Mouse (Mus musculus) CH12.LX (cell line): Measurements from ENCODE around the gene Plekhb1. TPM values are rescaled to one million over a fixed set of nuclear protein-coding genes. Genes with fewer than 3 reads are reported as not detected.
A peak's percentile ranks its signal among the peaks of the same experiment; 100 is the strongest.

Experiments
- DNase-seq: peaks from one replicate; pipeline ENCODE4 v3.0.0-alpha.2; 2013; ENCODE audit errors: extremely low read depth
- H3K27ac ChIP-seq: 2 replicates; pipeline ENCODE4 v1.5.1; 2012; ENCODE audit warnings: low read depth, mild to moderate bottlenecking, control low read depth, moderate library complexity; ENCODE audit not compliant: insufficient read depth
- H3K27me3 ChIP-seq: replicated peaks from 2 replicates; pipeline ENCODE3; 2012; ENCODE audit warnings: inconsistent platforms
- H3K36me3 ChIP-seq, 2 experiments: replicated peaks in 1 of 2; 2 replicates each; pipeline versions ENCODE3 to v1.6.1; 2012; ENCODE audit warnings: inconsistent platforms in 1 of 2, low read length in 1 of 2, mild to moderate bottlenecking in 1 of 2, mixed read lengths in 1 of 2, moderate library complexity in 1 of 2; ENCODE audit not compliant: control insufficient read depth in 1 of 2, insufficient read depth in 1 of 2
- H3K4me1 ChIP-seq, 2 experiments: 2 replicates each; pipeline ENCODE4 v1.6.1; 2012; ENCODE audit warnings: inconsistent platforms in 1 of 2, moderate library complexity in 1 of 2; ENCODE audit not compliant: insufficient read depth in 2 of 2, control insufficient read depth in 1 of 2
- H3K4me2 ChIP-seq: 2 replicates; pipeline ENCODE4 v1.6.1; 2012; ENCODE audit warnings: low read depth, mild to moderate bottlenecking, control low read depth; ENCODE audit not compliant: poor library complexity, insufficient read depth, severe bottlenecking
- H3K4me3 ChIP-seq, 3 experiments: fragments of 150-350 bp in 1 of 3; sonication (generic) in 1 of 3; replicated peaks in 1 of 3; 2 replicates each; pipeline versions ENCODE3 to v1.5.1; 2011 to 2012; ENCODE audit warnings: low read depth in 2 of 3, low read length in 2 of 3, mild to moderate bottlenecking in 2 of 3, moderate library complexity in 2 of 3, control low read depth in 1 of 3, improper control_type of control experiment in 1 of 3, inconsistent platforms in 1 of 3, mixed read lengths in 1 of 3; ENCODE audit not compliant: poor library complexity in 1 of 3
- H3K79me2 ChIP-seq: replicated peaks from 2 replicates; pipeline ENCODE4 v1.6.1; 2012; ENCODE audit warnings: mild to moderate bottlenecking, moderate library complexity; ENCODE audit not compliant: control insufficient read depth, poor library complexity, insufficient read depth, severe bottlenecking; ENCODE audit errors: extremely low read depth
- H3K9ac ChIP-seq: 2 replicates; pipeline ENCODE4 v1.6.1; 2012; ENCODE audit warnings: low read depth, mild to moderate bottlenecking, control low read depth, moderate library complexity; ENCODE audit not compliant: insufficient read depth
- H3K9me3 ChIP-seq: replicated peaks from 2 replicates; pipeline ENCODE3; 2012; ENCODE audit warnings: low read length, inconsistent platforms, mixed read lengths
- BHLHE40 ChIP-seq: IDR thresholded peaks from 2 replicates; pipeline ENCODE4 v1.6.1; 2011; ENCODE audit warnings: mild to moderate bottlenecking, low read depth, low read length, improper control_type of control experiment
- CHD1 ChIP-seq: IDR thresholded peaks from 2 replicates; pipeline ENCODE4 v1.6.1; 2012; ENCODE audit warnings: low read depth, low read length, improper control_type of control experiment, inconsistent platforms
- CHD2 ChIP-seq: IDR thresholded peaks from 2 replicates; pipeline ENCODE4 v1.6.1; 2011; ENCODE audit warnings: low read length, improper control_type of control experiment
- CTCF ChIP-seq, 2 experiments: IDR thresholded peaks in 1 of 2; conservative IDR thresholded peaks in 1 of 2; 2 replicates each; pipeline ENCODE4 v1.5.1; 2011 to 2012; ENCODE audit warnings: low read depth in 2 of 2, low read length in 2 of 2, improper control_type of control experiment in 1 of 2, inconsistent platforms in 1 of 2, mild to moderate bottlenecking in 1 of 2, moderate library complexity in 1 of 2
- E2F4 ChIP-seq: IDR thresholded peaks from 2 replicates; pipeline ENCODE4 v1.6.1; 2011; ENCODE audit warnings: low read depth, low read length, improper control_type of control experiment; ENCODE audit not compliant: insufficient replicate concordance
- ELF1 ChIP-seq: IDR thresholded peaks from 2 replicates; pipeline ENCODE4 v1.6.1; 2014; ENCODE audit warnings: low read depth, mild to moderate bottlenecking, inconsistent platforms, low read length, improper control_type of control experiment
- EP300 ChIP-seq: IDR thresholded peaks from 2 replicates; pipeline ENCODE4 v1.6.1; 2011; ENCODE audit warnings: low read length, improper control_type of control experiment
- ETS1 ChIP-seq: conservative IDR thresholded peaks from 2 replicates; pipeline ENCODE4 v1.6.1; 2012; ENCODE audit warnings: low read depth, mild to moderate bottlenecking, inconsistent platforms, low read length, improper control_type of control experiment, moderate library complexity
- GABPA ChIP-seq: IDR thresholded peaks from 2 replicates; pipeline ENCODE4 v1.6.1; 2012; ENCODE audit warnings: low read depth, low read length, improper control_type of control experiment, inconsistent platforms; ENCODE audit not compliant: insufficient replicate concordance
- HCFC1 ChIP-seq: IDR thresholded peaks from 2 replicates; pipeline ENCODE4 v1.6.1; 2012; ENCODE audit warnings: low read depth, mild to moderate bottlenecking, inconsistent platforms, low read length, improper control_type of control experiment
- JUN ChIP-seq: IDR thresholded peaks from 2 replicates; pipeline ENCODE4 v1.6.1; 2011; ENCODE audit warnings: low read depth, mild to moderate bottlenecking, low read length, improper control_type of control experiment, moderate library complexity; ENCODE audit not compliant: insufficient read depth
- JUND ChIP-seq: conservative IDR thresholded peaks from 2 replicates; pipeline ENCODE4 v1.6.1; 2011; ENCODE audit warnings: low read depth, low read length, improper control_type of control experiment
- KAT2A ChIP-seq: IDR thresholded peaks from 2 replicates; pipeline ENCODE4 v1.6.1; 2012; ENCODE audit warnings: low read length, improper control_type of control experiment, inconsistent platforms; ENCODE audit not compliant: insufficient replicate concordance
- MAFK ChIP-seq: IDR thresholded peaks from 2 replicates; pipeline ENCODE4 v1.6.1; 2011; ENCODE audit warnings: low read length, improper control_type of control experiment; ENCODE audit not compliant: insufficient replicate concordance
- MAX ChIP-seq: IDR thresholded peaks from 2 replicates; pipeline ENCODE4 v1.6.1; 2011; ENCODE audit warnings: low read length, improper control_type of control experiment
- MAZ ChIP-seq: IDR thresholded peaks from 2 replicates; pipeline ENCODE4 v1.6.1; 2012; ENCODE audit warnings: low read depth, mild to moderate bottlenecking, inconsistent platforms, low read length, improper control_type of control experiment, moderate library complexity
- MEF2A ChIP-seq: IDR thresholded peaks from 2 replicates; pipeline ENCODE4 v1.6.1; 2014; ENCODE audit warnings: low read depth, mild to moderate bottlenecking, inconsistent platforms, low read length, improper control_type of control experiment, borderline replicate concordance
- MXI1 ChIP-seq: IDR thresholded peaks from 2 replicates; pipeline ENCODE4 v1.6.1; 2011; ENCODE audit warnings: mild to moderate bottlenecking, low read depth, low read length, improper control_type of control experiment
- MYC ChIP-seq: IDR thresholded peaks from 2 replicates; pipeline ENCODE4 v1.6.1; 2011; ENCODE audit warnings: low read depth, mild to moderate bottlenecking, improper control_type of control experiment, low read length
- NELFE ChIP-seq: IDR thresholded peaks from 2 replicates; pipeline ENCODE4 v1.6.1; 2011; ENCODE audit warnings: low read depth, low read length, improper control_type of control experiment
- NRF1 ChIP-seq: IDR thresholded peaks from 2 replicates; pipeline ENCODE4 v1.6.1; 2014; ENCODE audit warnings: low read depth, mild to moderate bottlenecking, inconsistent platforms, low read length, improper control_type of control experiment, moderate library complexity
- PAX5 ChIP-seq: IDR thresholded peaks from 2 replicates; pipeline ENCODE4 v1.6.1; 2012; ENCODE audit warnings: low read length, inconsistent platforms, mixed read lengths
- POLR2A ChIP-seq: IDR thresholded peaks from 2 replicates; pipeline ENCODE4 v1.6.1; 2011; ENCODE audit warnings: low read depth, mild to moderate bottlenecking, improper control_type of control experiment, low read length
- POLR2AphosphoS2 ChIP-seq: IDR thresholded peaks from 2 replicates; pipeline ENCODE4 v1.6.1; 2011; ENCODE audit warnings: low read depth, low read length, improper control_type of control experiment
- RAD21 ChIP-seq: IDR thresholded peaks from 2 replicates; pipeline ENCODE4 v1.6.1; 2011; ENCODE audit warnings: low read depth, mild to moderate bottlenecking, low read length, improper control_type of control experiment, moderate library complexity
- RCOR1 ChIP-seq: conservative IDR thresholded peaks from 2 replicates; pipeline ENCODE4 v1.6.1; 2012; ENCODE audit warnings: low read depth, mild to moderate bottlenecking, inconsistent platforms, low read length, improper control_type of control experiment
- SIN3A ChIP-seq: IDR thresholded peaks from 2 replicates; pipeline ENCODE4 v1.6.1; 2012; ENCODE audit warnings: low read length, improper control_type of control experiment, inconsistent platforms
- SMC3 ChIP-seq: IDR thresholded peaks from 2 replicates; pipeline ENCODE4 v1.6.1; 2011; ENCODE audit warnings: low read depth, low read length, improper control_type of control experiment
- TBP ChIP-seq: conservative IDR thresholded peaks from 2 replicates; pipeline ENCODE4 v1.6.1; 2011; ENCODE audit warnings: low read depth, low read length, improper control_type of control experiment
- TCF12 ChIP-seq: IDR thresholded peaks from 2 replicates; pipeline ENCODE4 v1.6.1; 2014; ENCODE audit warnings: low read depth, mild to moderate bottlenecking, inconsistent platforms, low read length, improper control_type of control experiment
- UBTF ChIP-seq: IDR thresholded peaks from 2 replicates; pipeline ENCODE4 v1.6.1; 2012; ENCODE audit warnings: low read depth, mild to moderate bottlenecking, inconsistent platforms, low read length, improper control_type of control experiment, moderate library complexity
- USF1 ChIP-seq: IDR thresholded peaks from 2 replicates; pipeline ENCODE4 v1.6.1; 2014; ENCODE audit warnings: low read depth, mild to moderate bottlenecking, inconsistent platforms, low read length, improper control_type of control experiment
- USF2 ChIP-seq: conservative IDR thresholded peaks from 2 replicates; pipeline ENCODE4 v1.6.1; 2011; ENCODE audit warnings: low read depth, low read length, improper control_type of control experiment
- ZC3H11A ChIP-seq: IDR thresholded peaks from 2 replicates; pipeline ENCODE4 v1.6.1; 2012; ENCODE audit warnings: low read depth, mild to moderate bottlenecking, inconsistent platforms, low read length, improper control_type of control experiment
- ZKSCAN1 ChIP-seq: IDR thresholded peaks from 2 replicates; pipeline ENCODE4 v1.6.1; 2012; ENCODE audit warnings: low read depth, inconsistent platforms, low read length, improper control_type of control experiment, borderline replicate concordance
- ZMIZ1 ChIP-seq: IDR thresholded peaks from 2 replicates; pipeline ENCODE4 v1.6.1; 2012; ENCODE audit warnings: low read depth, mild to moderate bottlenecking, inconsistent platforms, low read length, improper control_type of control experiment
- ZNF384 ChIP-seq: IDR thresholded peaks from 2 replicates; pipeline ENCODE4 v1.6.1; 2012; ENCODE audit warnings: low read depth, low read length, improper control_type of control experiment, inconsistent platforms
- dilution Hi-C: fragments of 300-500 bp; cut with MboI; formaldehyde crosslinking; loops from 2 replicates; pipeline ENCODE4 v1.14.3; 2020; ENCODE audit warnings: low sequenced_read_pairs; ENCODE audit not compliant: extremely low pct_unique_long_range_greater_than_20kb, extremely low pct_ligation_motif_present
- in situ Hi-C: fragments of 300-500 bp; cut with MboI; formaldehyde crosslinking; loops from 3 replicates; pipeline ENCODE4 v1.14.3; 2019; ENCODE audit warnings: low sequenced_read_pairs, low pct_ligation_motif_present, low pct_unique_long_range_greater_than_20kb, mixed read lengths
- polyA plus RNA-seq: library from polyadenylated mRNA; unstranded; fragments of >175 nt; gene quantifications from 2 replicates; pipeline ENCODE4 v1.2.1, GENCODE M21; 2012; ENCODE audit warnings: low read depth; ENCODE audit not compliant: insufficient read length
- total RNA-seq, 2 experiments: library from RNA; depleted of rRNA; stranded (reverse); fragments of 300-350 nt in 1 of 2; fragments of >200 nt in 1 of 2; gene quantifications; 2 replicates each; pipeline ENCODE4 v1.2.3; 2012 to 2014

The Plekhb1 gene
- total and polyA plus RNA-seq, 3 experiments: 0.04 TPM; not detected in 2

DNA sequence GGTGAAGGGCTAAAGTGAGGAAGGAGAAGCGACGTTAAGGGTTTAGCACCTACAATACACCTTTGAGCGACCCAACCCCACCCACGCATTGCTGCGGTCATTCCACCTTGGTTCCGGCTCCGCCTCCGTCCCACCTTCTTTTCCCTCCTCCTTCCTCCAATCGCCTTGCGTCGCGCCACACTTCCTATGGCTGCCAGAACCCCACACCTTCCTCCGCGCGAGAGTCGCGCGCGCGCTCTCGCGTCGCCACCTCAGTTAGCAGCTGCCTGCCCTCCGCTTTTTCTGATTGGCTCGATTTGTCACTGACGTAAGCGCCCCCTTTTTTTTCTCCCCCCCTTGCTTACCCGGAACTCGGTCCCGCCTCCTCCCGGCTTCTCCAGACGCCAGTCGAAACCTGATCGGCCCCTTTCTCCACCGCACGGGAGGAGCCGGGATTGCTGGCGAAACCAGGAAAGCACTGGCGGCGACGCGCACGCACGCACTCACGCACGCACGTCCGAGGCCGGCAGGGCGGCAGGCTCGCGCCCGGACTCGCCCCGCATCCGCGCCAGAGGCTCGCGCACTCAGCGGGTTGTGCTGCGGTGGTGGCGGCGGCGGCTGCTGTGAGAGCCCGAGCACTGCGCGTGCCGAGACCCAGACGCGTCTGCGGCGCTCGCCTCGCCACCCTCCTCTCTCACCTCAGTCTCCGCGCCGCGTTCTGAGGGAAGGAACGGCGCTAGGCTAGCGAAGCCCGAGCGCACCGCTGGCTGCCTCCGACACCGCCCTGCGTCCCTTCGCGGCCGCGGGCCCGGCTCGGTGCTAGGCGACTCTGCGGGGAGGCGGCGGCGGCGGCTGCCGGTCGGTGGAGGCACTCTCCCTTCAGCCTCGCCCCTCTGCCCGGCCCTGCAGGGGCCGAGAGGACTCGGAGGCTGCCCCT is 54.7 kb downstream of the Plekhb1 start, which contains the start of gene Rab6a:
Gene Rab6a (plus strand): TSS at position 197 of the 916 bp plus-strand sequence.
- Histone ChIP-seq H3K4me2 (peak within 1 kb of the TSS; percentile 97; the same call in 1 of the 2 replicates), H3K9me3 (no peaks in the 10 kb centered on the region), H3K27me3 (no peaks in the 10 kb centered on the region), H3K79me2 (peaks cover 20% of the 10 kb centered on the region), H3K4me1 (peaks cover 5 to 25% of the 10 kb centered on the region in 2 experiments; a peak in 2 of 4 replicates), H3K27ac (peak within 1 kb of the TSS; percentile 80), H3K9ac (peak within 1 kb of the TSS; percentile 71), H3K36me3 (no peaks in the 10 kb centered on the region), H3K4me3 (peak within 1 kb of the TSS; percentile 70 to 99 (median 93))
- dilution Hi-C loops (no loop called here), in situ Hi-C loops (no loop called here)
- peak; percentile 97 for DNase-seq
- no peak for TF ChIP-seq USF2
- TF ChIP-seq EP300: no peak
- peak; percentile 78 for TF ChIP-seq BHLHE40
- TF ChIP-seq TCF12: peak; percentile 59; the same call in 1 of the 2 replicates
- peak; percentile 93 for TF ChIP-seq ZNF384
- TF ChIP-seq UBTF: no peak; the same call in 1 of the 2 replicates
- TF ChIP-seq GABPA: no peak
- TF ChIP-seq MAFK: no peak
- TF ChIP-seq NELFE: peak; percentile 75
- no peak; a peak in 1 of 4 replicates for TF ChIP-seq CTCF (conservative IDR thresholded peaks at IDR 0.05 in 1 of 2, IDR thresholded peaks at IDR 0.05 in 1 of 2; ENCODE audit: low read depth in 2 of 2, low read length in 2 of 2)
- peak; percentile 71 for TF ChIP-seq ZMIZ1
- no peak; the same call in 1 of the 2 replicates for TF ChIP-seq KAT2A
- TF ChIP-seq RAD21: no peak
- no peak for TF ChIP-seq USF1
- no peak for TF ChIP-seq JUND
- TF ChIP-seq POLR2A: peak; percentile 84
- peak; percentile 86; the same call in 1 of the 2 replicates for TF ChIP-seq SIN3A
- peak; percentile 98 for TF ChIP-seq CHD2
- TF ChIP-seq MXI1: peak; percentile 50; the same call in 1 of the 2 replicates
- peak; percentile 92 for TF ChIP-seq ELF1
- 0 out of 2 replicates have a peak, but pooled peaks have one; percentile 18 for TF ChIP-seq POLR2AphosphoS2
- no peak for TF ChIP-seq CHD1
- peak; percentile 78 for TF ChIP-seq NRF1
- TF ChIP-seq E2F4: peak; percentile 75; the same call in 1 of the 2 replicates
- peak; percentile 71; the same call in 1 of the 2 replicates for TF ChIP-seq RCOR1
- 0 out of 2 replicates have a peak, but pooled peaks have one; percentile 38 for TF ChIP-seq TBP
- TF ChIP-seq ETS1: peak; percentile 67
- peak; percentile 80; the same call in 1 of the 2 replicates for TF ChIP-seq MEF2A
- peak; percentile 85 for TF ChIP-seq MYC
- peak; percentile 92 for TF ChIP-seq MAX
- TF ChIP-seq JUN: peak; percentile 21; the same call in 1 of the 2 replicates
- TF ChIP-seq SMC3: no peak
- no peak for TF ChIP-seq ZC3H11A
- no peak for TF ChIP-seq PAX5
- TF ChIP-seq HCFC1: peak; percentile 90
- TF ChIP-seq MAZ: peak; percentile 89
- no peak for TF ChIP-seq ZKSCAN1
